Mouse (Mus musculus) midbrain, embryonic 11.5 days (tissue): ENCODE results near the gene Tcp11x2. TPM values are rescaled to one million over a fixed set of nuclear protein-coding genes. Genes with fewer than 3 reads are reported as not detected.

Source experiments
- ATAC-seq: fragments of 200-750 bp; cut with Nextera tagmentation; 2 replicates; pipeline ENCODE4 v1.8.0; 2017; ENCODE audit warnings: moderate TSS enrichment, moderate library complexity; ENCODE audit not compliant: low FRiP score
- DNase-seq: peaks from one replicate; pipeline ENCODE4 v3.0.0; 2015; ENCODE audit warnings: low spot score; ENCODE audit errors: missing footprints
- H3K27ac ChIP-seq: fragments of 300-500 bp; sonication (generic); 2 replicates; pipeline ENCODE4 v1.5.1; 2014; ENCODE audit warnings: low read depth, low read length
- H3K27me3 ChIP-seq: fragments of 300-500 bp; sonication (generic); 2 replicates; pipeline ENCODE4 v1.6.1; 2014; ENCODE audit warnings: mild to moderate bottlenecking, low read length, moderate library complexity, mixed read lengths; ENCODE audit not compliant: control insufficient read depth, insufficient read depth
- H3K36me3 ChIP-seq: fragments of 300-500 bp; sonication (generic); 2 replicates; pipeline ENCODE4 v1.6.1; 2014; ENCODE audit warnings: mild to moderate bottlenecking, low read length, moderate library complexity, mixed read lengths; ENCODE audit not compliant: control insufficient read depth, insufficient read depth
- H3K4me1 ChIP-seq: fragments of 300-500 bp; sonication (generic); 2 replicates; pipeline ENCODE4 v1.6.1; 2014; ENCODE audit warnings: low read length; ENCODE audit not compliant: control insufficient read depth, insufficient read depth
- H3K4me2 ChIP-seq: fragments of 300-500 bp; sonication (generic); 2 replicates; pipeline ENCODE4 v1.6.1; 2014; ENCODE audit warnings: mild to moderate bottlenecking, moderate library complexity
- H3K4me3 ChIP-seq: fragments of 300-500 bp; sonication (generic); 2 replicates; pipeline ENCODE4 v1.5.1; 2014; ENCODE audit warnings: low read depth, low read length
- H3K9ac ChIP-seq: fragments of 300-500 bp; sonication (generic); 2 replicates; pipeline ENCODE4 v1.6.1; 2014; ENCODE audit warnings: low read length
- H3K9me3 ChIP-seq: fragments of 300-500 bp; sonication (generic); 2 replicates; pipeline ENCODE4 v1.6.1; 2016; ENCODE audit warnings: low read length; ENCODE audit not compliant: control insufficient read depth
- WGBS: fragments of 180-500 bp; shearing (Covaris S2); extraction: QIAGEN DNeasy Blood & Tissue Kit; methylation state at CpG from one replicate; pipeline ENCODE4 v1.1.7; 2014; 5-methylcytosine and 5-hydroxymethylcytosine counted together
- polyA plus RNA-seq: library from polyadenylated mRNA; unstranded; fragments of >200 nt; fragmentation: Nextera tagmentation; extraction: Ambion mirVana; gene quantifications from 2 replicates; pipeline ENCODE4 v1.2.1, GENCODE M21; 2014

The Tcp11x2 gene
- polyA plus RNA-seq, 1 experiment from 2014 or later: not detected

- H3K27me3 ChIP-seq: no peaks in the 10 kb centered on the region
- ATAC-seq (no peak), DNase-seq (no peak)
These were observed 11.7 kb downstream of the Tcp11x2 start for GRCm38 (mm10) chrX:135681858-135682257.

GRCm38 (mm10) chrX:135652173-135652772 is 41.3 kb downstream of the Tcp11x2 start:
- no peaks in the 10 kb centered on the region for H3K4me1 ChIP-seq
- no peaks in the 10 kb centered on the region for H3K36me3 ChIP-seq
- DNase-seq (no peak), ATAC-seq (no peak)
- no peak overlapping the region for H3K4me3 ChIP-seq
- H3K4me2 ChIP-seq: no peak overlapping the region
- H3K9me3 ChIP-seq: no peaks in the 10 kb centered on the region
- H3K27me3 ChIP-seq: no peaks in the 10 kb centered on the region
- no peak overlapping the region for H3K9ac ChIP-seq
- 58% methylated on average over 9 of the region's 9 CpGs for WGBS
- H3K27ac ChIP-seq: no peak overlapping the region

More at GRCm38 (mm10) chrX:135681858-135682257, 11.7 kb downstream of the Tcp11x2 start:
- Histone ChIP-seq H3K36me3 (no peaks in the 10 kb centered on the region), H3K9ac (no peak overlapping the region), H3K27ac (no peak overlapping the region), H3K4me3 (no peak overlapping the region), H3K9me3 (no peaks in the 10 kb centered on the region), H3K4me1 (no peaks in the 10 kb centered on the region), H3K4me2 (no peak overlapping the region)
- 85% methylated on average over 2 of the region's 2 CpGs for WGBS

- Histone ChIP-seq H3K36me3 (no peaks in the 10 kb centered on the region), H3K27ac (no peak within 1 kb of the TSS), H3K4me3 (no peak within 1 kb of the TSS), H3K9ac (no peak within 1 kb of the TSS), H3K4me2 (no peak within 1 kb of the TSS), H3K4me1 (no peaks in the 10 kb centered on the region), H3K27me3 (no peaks in the 10 kb centered on the region), H3K9me3 (no peaks in the 10 kb centered on the region)
- ATAC-seq (no peak), DNase-seq (no peak)
- WGBS: 83% methylated on average over 11 of the region's 11 CpGs
These were observed 66.0 kb downstream of the Tcp11x2 start, which contains the start of gene Prame for GRCm38 (mm10) chrX:135627605-135628004. Gene Prame, minus strand, starts transcription at chrX:135627705.

Other genes starting within 250 kb of the Tcp11x2 start
- gene AV320801, start 199.2 kb downstream of the Tcp11x2 start, polyA plus RNA-seq: not detected in 2 replicates
- not detected in 2 replicates for gene Nxf7, start 95.0 kb downstream of the Tcp11x2 start, polyA plus RNA-seq
- gene Prame, start 66.1 kb downstream of the Tcp11x2 start, polyA plus RNA-seq: not detected in 2 replicates
- gene Tmsb15a, start 31.5 kb upstream of the Tcp11x2 start, polyA plus RNA-seq: not detected in 2 replicates
- gene Armcx5, start 48.9 kb upstream of the Tcp11x2 start, polyA plus RNA-seq: 9.6 and 10.4 TPM in 2 replicates
- 76.7 and 81.4 TPM in 2 replicates for gene Gprasp1, start 48.9 kb upstream of the Tcp11x2 start, polyA plus RNA-seq
- gene Bhlhb9, start 103.8 kb upstream of the Tcp11x2 start, polyA plus RNA-seq: 67.1 and 79.6 TPM in 2 replicates
- gene Gprasp2, start 145.2 kb upstream of the Tcp11x2 start, polyA plus RNA-seq: 38.9 and 48.1 TPM in 2 replicates